Mouse (Mus musculus): ENCODE results near the gene Wdr27.

DNA sequence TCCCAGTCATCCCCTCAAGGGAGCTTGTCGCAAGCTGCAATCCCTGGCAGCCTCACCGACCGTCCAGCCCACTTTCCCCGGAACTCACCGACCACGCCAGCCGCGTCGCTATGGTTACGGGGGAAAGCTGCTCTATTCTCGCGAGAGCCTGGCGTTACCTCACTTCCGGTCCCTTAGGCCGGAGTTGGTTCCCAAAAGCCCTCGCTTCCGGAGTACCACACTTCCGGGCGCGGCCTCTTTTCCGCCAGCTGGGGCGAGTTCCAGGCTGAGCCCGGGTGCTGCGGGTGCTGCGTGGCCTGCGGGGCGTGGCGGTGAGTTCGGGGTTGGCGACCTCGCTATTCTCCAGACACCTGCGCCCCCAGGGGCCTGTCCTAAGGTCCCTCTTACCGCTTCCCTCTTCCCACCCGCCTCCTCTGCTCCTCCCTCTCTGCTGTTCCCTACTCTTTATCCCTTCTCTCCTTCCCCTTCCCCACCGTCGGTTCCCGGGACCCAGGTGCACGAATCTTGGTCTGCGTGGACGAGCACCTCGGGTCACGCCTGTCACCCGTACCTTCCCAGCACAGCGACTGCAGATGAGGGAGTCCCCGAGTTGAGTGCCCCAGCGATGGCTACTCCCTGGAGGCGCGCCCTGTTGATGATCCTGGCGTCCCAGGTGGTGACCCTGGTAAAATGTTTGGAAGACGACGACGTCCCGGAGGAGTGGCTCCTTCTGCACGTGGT lies at the start of gene Wdr27, which contains the start of gene 1600012H06Rik:
- TF ChIP-seq CTCF (IDR thresholded peaks at IDR 0.05; ENCODE audit: extremely low read depth, insufficient read length, insufficient replicate concordance, low read depth, low read length) (no peak), POLR2A (IDR thresholded peaks at IDR 0.05; ENCODE audit: low read depth, low read length) (peak; percentile 52)

Data from small intestine, adult 2 months (tissue).